Mouse (Mus musculus): Measurements from ENCODE around the gene C8a.

C8a gene

DNA sequence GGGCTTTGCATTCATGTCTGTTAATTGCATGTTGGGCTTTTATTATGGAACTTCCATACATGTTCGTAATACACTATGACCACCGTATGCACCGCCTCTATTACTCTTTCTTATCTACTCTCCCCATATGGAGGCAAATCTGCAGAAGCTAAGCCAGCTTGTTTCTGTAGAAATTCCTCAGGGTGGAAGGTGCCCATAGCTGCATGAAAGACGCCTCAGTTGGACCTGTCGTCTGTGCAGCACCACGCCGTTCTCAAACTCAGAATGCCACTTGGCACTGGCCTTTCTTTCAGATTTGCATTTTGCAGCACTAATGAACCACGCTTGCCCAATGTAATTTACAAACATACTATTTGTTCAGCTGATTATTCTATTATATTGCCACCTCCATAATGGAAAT is 106.6 kb downstream of the C8a start:
- DNase-seq (ENCODE audit: low spot score in 2 of 2), result no peak

GRCm38 (mm10) chr4:104768190-104768589 is 108.0 kb downstream of the C8a start:
- DNase-seq (ENCODE audit: low spot score in 2 of 2), result no peak

- DNase-seq (ENCODE audit: low spot score in 2 of 2), result peak in 1 of 2 experiments; percentile 1
Observed at GRCm38 (mm10) chr4:104766065-104766464, 110.1 kb downstream of the C8a start, which contains the start of gene C8b. Gene C8b (plus strand): TSS chr4:104766317.
